Mouse (Mus musculus) liver, adult 2 months (tissue): Measurements from ENCODE around the gene Tex48. TPM values are rescaled to one million over a fixed set of nuclear protein-coding genes. Genes with fewer than 3 reads are reported as not detected.
A peak's percentile ranks its signal among the peaks of the same experiment; 100 is the strongest.

Experiments
- DNase-seq: peaks from one replicate; pipeline ENCODE4 v3.0.0-alpha.2; 2011; ENCODE audit warnings: low read depth, low spot score; ENCODE audit errors: extremely low read depth
- H3K27ac ChIP-seq: fragments of 200-500 bp; replicated peaks from 2 replicates; pipeline ENCODE4 v1.5.1; 2012; ENCODE audit warnings: low read depth, mild to moderate bottlenecking, control low read depth, inconsistent platforms, low read length; ENCODE audit not compliant: insufficient read depth
- H3K27me3 ChIP-seq: fragments of 200-500 bp; 2 replicates; pipeline ENCODE4 v1.6.1; 2012; ENCODE audit warnings: mild to moderate bottlenecking, moderate library complexity, low read length, inconsistent platforms; ENCODE audit not compliant: control insufficient read depth, insufficient read depth
- H3K36me3 ChIP-seq: fragments of 200-500 bp; 2 replicates; pipeline ENCODE4 v1.6.1; 2012; ENCODE audit warnings: low read length, inconsistent platforms; ENCODE audit not compliant: control insufficient read depth, insufficient read depth
- H3K4me1 ChIP-seq: fragments of 200-500 bp; 2 replicates; pipeline ENCODE4 v1.6.1; 2011; ENCODE audit warnings: low read length; ENCODE audit not compliant: control insufficient read depth, insufficient read depth
- H3K4me3 ChIP-seq: fragments of 200-500 bp; 2 replicates; pipeline ENCODE4 v1.5.1; 2011; ENCODE audit warnings: low read depth, mild to moderate bottlenecking, control low read depth, low read length, moderate library complexity; ENCODE audit not compliant: insufficient read depth
- H3K79me2 ChIP-seq: fragments of 200-500 bp; 2 replicates; pipeline ENCODE4 v1.6.1; 2012; ENCODE audit warnings: inconsistent platforms, mild to moderate bottlenecking, low read length, moderate library complexity; ENCODE audit not compliant: control insufficient read depth, insufficient read depth
- H3K9ac ChIP-seq: fragments of 200-500 bp; 2 replicates; pipeline ENCODE4 v1.6.1; 2012; ENCODE audit warnings: low read depth, mild to moderate bottlenecking, control low read depth, inconsistent platforms, low read length
- CTCF ChIP-seq: fragments of 200-500 bp; IDR thresholded peaks from 2 replicates; pipeline ENCODE4 v1.5.1; 2011; ENCODE audit warnings: low read depth, low read length, control low read depth
- POLR2A ChIP-seq: fragments of 200-500 bp; IDR thresholded peaks from 2 replicates; pipeline ENCODE4 v1.6.1; 2011; ENCODE audit warnings: low read length, control low read depth; ENCODE audit not compliant: insufficient read depth; ENCODE audit errors: extremely low read depth
- WGBS: fragments of 180-500 bp; shearing (Covaris S2); methylation state at CpG from one replicate; pipeline ENCODE4 v1.1.7; 2018; 5-methylcytosine and 5-hydroxymethylcytosine counted together
- polyA plus RNA-seq: library from polyadenylated mRNA; depleted of rRNA; stranded (reverse); fragments of >200 nt; gene quantifications from 2 replicates; pipeline ENCODE4 v1.2.3, GENCODE M21; 2012
- total RNA-seq: library from RNA; depleted of rRNA; stranded (reverse); fragments of >200 nt; gene quantifications from 2 replicates; pipeline ENCODE4 v1.2.3, GENCODE M21; 2014

Gene Tex48
- total and polyA plus RNA-seq, 2 experiments: not detected

GRCm38 (mm10) chr4:63580078-63580477, 42.1 kb downstream of the Tex48 start:
- H3K4me3 ChIP-seq: no peak overlapping the region
- no peaks in the 10 kb centered on the region; the same call in 1 of the 2 replicates for H3K36me3 ChIP-seq
- no peak overlapping the region for H3K9ac ChIP-seq
- H3K27ac ChIP-seq: no peak overlapping the region
- H3K4me1 ChIP-seq: no peaks in the 10 kb centered on the region
- DNase-seq: no peak
- WGBS: 75% methylated on average over 6 of the region's 6 CpGs
- no peak for TF ChIP-seq CTCF
- no peak for TF ChIP-seq POLR2A
- no peaks in the 10 kb centered on the region for H3K79me2 ChIP-seq
- no peaks in the 10 kb centered on the region for H3K27me3 ChIP-seq

GRCm38 (mm10) chr4:63579649-63580048, 42.6 kb downstream of the Tex48 start:
- no peaks in the 10 kb centered on the region for H3K4me1 ChIP-seq
- H3K36me3 ChIP-seq: no peaks in the 10 kb centered on the region; the same call in 1 of the 2 replicates
- no peak overlapping the region for H3K4me3 ChIP-seq
- H3K27me3 ChIP-seq: no peaks in the 10 kb centered on the region
- no peak overlapping the region for H3K9ac ChIP-seq
- no peak overlapping the region for H3K27ac ChIP-seq
- TF ChIP-seq POLR2A (no peak), CTCF (no peak)
- H3K79me2 ChIP-seq: no peaks in the 10 kb centered on the region
- no peak for DNase-seq
- WGBS: 93% methylated on average over 14 of the region's 14 CpGs

- DNase-seq: peak; percentile 53
- Histone ChIP-seq H3K27me3 (no peaks in the 10 kb centered on the region), H3K4me3 (no peak overlapping the region), H3K79me2 (no peaks in the 10 kb centered on the region), H3K36me3 (no peaks in the 10 kb centered on the region; the same call in 1 of the 2 replicates), H3K9ac (no peak overlapping the region), H3K4me1 (no peaks in the 10 kb centered on the region), H3K27ac (no peak overlapping the region)
- TF ChIP-seq CTCF: no peak
- no peak for TF ChIP-seq POLR2A
- 69% methylated on average over 5 of the region's 5 CpGs for WGBS
Measured at GRCm38 (mm10) chr4:63572621-63573020, 49.6 kb downstream of the Tex48 start.

DNA sequence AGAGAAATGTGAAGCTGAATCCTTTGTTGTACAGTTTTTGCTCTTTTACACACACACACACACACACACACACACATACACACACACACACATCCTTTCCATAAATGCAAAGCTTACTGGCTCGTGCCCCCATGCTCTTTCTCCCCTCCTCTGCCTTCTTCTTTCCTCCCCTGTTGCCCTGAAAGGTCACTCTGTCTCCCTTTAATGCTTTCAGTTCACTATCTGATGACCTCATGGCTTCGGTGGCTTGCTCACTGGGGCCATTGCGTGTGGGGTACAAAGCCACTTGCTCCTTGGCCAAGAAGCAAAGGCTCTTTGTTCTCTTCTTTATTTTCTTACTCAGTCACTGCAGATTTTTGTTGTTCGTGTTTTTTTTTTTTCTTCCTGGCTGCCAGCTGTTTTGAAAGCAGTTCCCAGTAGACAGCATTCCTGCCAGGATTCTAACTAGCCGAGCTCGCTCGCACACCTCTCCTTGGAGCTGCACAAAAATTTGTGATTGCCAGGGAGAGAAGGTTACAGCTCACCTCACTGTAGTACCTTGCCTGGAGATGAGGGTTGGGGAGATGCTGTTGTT, 51.9 kb downstream of the Tex48 start:
- no peaks in the 10 kb centered on the region; the same call in 1 of the 2 replicates for H3K36me3 ChIP-seq

DNA sequence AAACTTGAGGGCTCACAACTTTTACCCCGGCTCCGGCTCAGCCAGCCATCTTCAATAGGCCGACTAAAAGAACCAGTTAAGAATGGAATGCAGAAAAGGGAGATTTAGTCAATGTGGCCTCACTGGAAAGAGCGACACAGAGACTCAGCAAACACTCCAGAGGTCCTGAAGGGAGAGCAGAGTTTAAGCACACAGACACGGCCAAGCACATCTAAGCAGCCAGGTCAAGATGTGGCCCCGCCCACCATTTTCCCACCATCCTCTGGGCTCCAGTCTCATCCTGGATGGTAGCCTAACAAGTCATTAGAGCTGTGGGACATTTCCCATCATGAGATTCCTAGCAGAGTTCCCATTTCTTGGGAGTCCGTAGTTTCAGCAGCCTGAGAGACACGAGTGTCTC, 52.9 kb downstream of the Tex48 start:
- Histone ChIP-seq H3K79me2 (no peaks in the 10 kb centered on the region), H3K4me3 (no peak overlapping the region), H3K27ac (no peak overlapping the region), H3K4me1 (no peaks in the 10 kb centered on the region), H3K9ac (no peak overlapping the region), H3K27me3 (no peaks in the 10 kb centered on the region), H3K36me3 (no peaks in the 10 kb centered on the region; the same call in 1 of the 2 replicates)
- 93% methylated on average over 8 of the region's 8 CpGs for whole genome bisulfite sequencing
- DNase-seq: no peak
- TF ChIP-seq POLR2A (no peak), CTCF (no peak)

More for the DNA sequence above, 51.9 kb downstream of the Tex48 start:
- no peak for DNase-seq
- no peak overlapping the region for H3K4me3 ChIP-seq
- WGBS: 53% methylated on average over 7 of the region's 7 CpGs
- H3K27me3 ChIP-seq: no peaks in the 10 kb centered on the region
- H3K79me2 ChIP-seq: no peaks in the 10 kb centered on the region
- H3K27ac ChIP-seq: no peak overlapping the region
- H3K4me1 ChIP-seq: no peaks in the 10 kb centered on the region
- TF ChIP-seq POLR2A: no peak
- TF ChIP-seq CTCF: no peak
- H3K9ac ChIP-seq: no peak overlapping the region

GRCm38 (mm10) chr4:63567712-63568390, 54.4 kb downstream of the Tex48 start:
- no peak for TF ChIP-seq CTCF
- no peak for TF ChIP-seq POLR2A
- 69% methylated on average over 10 of the region's 10 CpGs for WGBS
- Histone ChIP-seq H3K27ac (no peak overlapping the region), H3K9ac (no peak overlapping the region), H3K4me3 (no peak overlapping the region), H3K4me1 (no peaks in the 10 kb centered on the region), H3K27me3 (no peaks in the 10 kb centered on the region), H3K36me3 (no peaks in the 10 kb centered on the region), H3K79me2 (no peaks in the 10 kb centered on the region)
- DNase-seq: peak; percentile 73
